Mouse (Mus musculus): ENCODE measurements around the gene Slc4a3.

Gene Slc4a3

GRCm38 (mm10) chr1:75597622-75598021 is 51.6 kb downstream of the Slc4a3 start:
- no peak for DNase-seq (ENCODE audit: low spot score)

GRCm38 (mm10) chr1:75601738-75602137 is 55.7 kb downstream of the Slc4a3 start:
- DNase-seq (ENCODE audit: low spot score) = no peak

- no peak for DNase-seq (ENCODE audit: low spot score)
Measured at GRCm38 (mm10) chr1:75603584-75603983, 57.5 kb downstream of the Slc4a3 start.

GRCm38 (mm10) chr1:75608225-75608624 is 62.2 kb downstream of the Slc4a3 start:
- DNase-seq (ENCODE audit: low spot score) = no peak

GRCm38 (mm10) chr1:75608625-75609263 is 62.7 kb downstream of the Slc4a3 start:
- no peak for DNase-seq (ENCODE audit: low spot score)

GRCm38 (mm10) chr1:75609264-75609662 is 63.2 kb downstream of the Slc4a3 start:
- DNase-seq (ENCODE audit: low spot score) = no peak

GRCm38 (mm10) chr1:75610553-75610952 is 64.5 kb downstream of the Slc4a3 start:
- DNase-seq (ENCODE audit: low spot score) = no peak

Measured in left cerebral cortex, adult 11 months (tissue).